Mouse (Mus musculus) effector memory CD4-positive, alpha-beta T cell, adult 7 months (primary cell): Measurements from ENCODE around the gene Srek1ip1. TPM values are rescaled to one million over a fixed set of nuclear protein-coding genes. Genes with fewer than 3 reads are reported as not detected.

Experiments
- polyA plus RNA-seq: library from polyadenylated mRNA; unstranded; fragments of 100-300 nt; shearing (Covaris generic); gene quantifications from one replicate; pipeline ENCODE4 v1.2.1, GENCODE M21; 2017

The Srek1ip1 gene
- polyA plus RNA-seq: 4.0 TPM

DNA sequence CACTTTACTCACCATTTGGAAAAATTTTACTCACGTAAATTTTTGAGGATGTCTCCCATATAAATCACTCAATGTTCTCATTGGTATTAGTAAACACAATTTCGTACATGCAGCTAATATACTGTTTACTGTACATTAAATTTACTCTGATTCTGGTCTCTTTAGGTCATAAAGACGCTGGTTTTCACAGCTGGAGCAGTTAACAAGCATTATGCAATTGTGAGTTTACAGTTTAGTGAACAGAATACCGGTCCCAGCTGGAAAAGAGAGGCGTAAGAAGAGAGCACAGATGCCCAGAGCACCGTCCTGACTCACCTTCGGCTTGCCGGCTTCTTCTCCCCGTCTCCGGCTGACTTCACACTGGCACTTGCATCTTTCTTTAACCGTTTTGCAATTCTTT, at the start of gene Srek1ip1:
Srek1ip1 (plus strand) TSS at position 301 of the 400 bp plus-strand sequence.

DNA sequence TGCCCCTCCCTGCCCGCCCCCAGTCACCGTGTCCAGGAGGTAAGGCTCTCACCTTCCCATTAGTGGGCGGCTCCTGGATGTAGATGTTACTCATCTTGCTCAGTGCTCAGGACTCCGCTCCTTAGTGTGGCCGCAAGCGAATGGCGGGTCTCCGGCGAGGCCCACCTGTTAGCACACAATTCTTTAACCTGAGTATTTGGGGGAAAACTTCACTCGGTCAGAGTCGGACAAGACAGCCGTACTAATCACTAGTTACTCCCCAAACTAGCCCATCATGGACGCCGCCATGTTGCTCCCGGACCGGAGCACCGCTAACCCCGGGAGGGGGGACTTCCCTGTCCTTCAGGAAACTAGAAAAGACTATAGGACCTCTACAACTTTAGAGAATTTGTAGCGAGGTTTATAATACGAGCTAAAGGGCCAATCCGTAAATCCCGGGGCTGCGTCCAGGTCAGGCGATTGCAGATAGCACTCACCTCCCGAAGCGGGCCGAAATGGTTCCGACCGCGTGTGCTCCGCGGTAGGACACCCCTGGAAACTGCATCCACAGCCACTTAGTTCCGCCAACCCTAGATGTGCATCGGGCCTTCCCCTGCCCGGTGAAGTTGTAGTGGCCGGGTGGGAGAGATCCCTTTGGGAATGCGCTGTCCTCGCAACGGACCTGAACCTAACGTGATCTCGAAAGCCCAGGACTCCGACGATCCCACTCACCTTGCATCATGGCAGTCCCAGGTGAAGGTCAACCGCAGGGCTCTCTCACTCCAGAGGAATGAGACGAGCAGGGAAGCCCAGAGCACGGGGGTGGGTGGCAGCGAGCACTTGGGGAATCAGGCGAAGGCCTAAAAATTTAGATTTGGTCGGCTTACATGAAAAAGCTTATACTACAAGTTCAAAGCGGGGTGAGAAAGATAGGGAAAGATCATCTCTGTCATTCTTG, 24.6 kb downstream of the Srek1ip1 start, which contains the start of gene Cwc27:
Cwc27 (minus strand) TSS at position 508 of the 937 bp plus-strand sequence.

DNA sequence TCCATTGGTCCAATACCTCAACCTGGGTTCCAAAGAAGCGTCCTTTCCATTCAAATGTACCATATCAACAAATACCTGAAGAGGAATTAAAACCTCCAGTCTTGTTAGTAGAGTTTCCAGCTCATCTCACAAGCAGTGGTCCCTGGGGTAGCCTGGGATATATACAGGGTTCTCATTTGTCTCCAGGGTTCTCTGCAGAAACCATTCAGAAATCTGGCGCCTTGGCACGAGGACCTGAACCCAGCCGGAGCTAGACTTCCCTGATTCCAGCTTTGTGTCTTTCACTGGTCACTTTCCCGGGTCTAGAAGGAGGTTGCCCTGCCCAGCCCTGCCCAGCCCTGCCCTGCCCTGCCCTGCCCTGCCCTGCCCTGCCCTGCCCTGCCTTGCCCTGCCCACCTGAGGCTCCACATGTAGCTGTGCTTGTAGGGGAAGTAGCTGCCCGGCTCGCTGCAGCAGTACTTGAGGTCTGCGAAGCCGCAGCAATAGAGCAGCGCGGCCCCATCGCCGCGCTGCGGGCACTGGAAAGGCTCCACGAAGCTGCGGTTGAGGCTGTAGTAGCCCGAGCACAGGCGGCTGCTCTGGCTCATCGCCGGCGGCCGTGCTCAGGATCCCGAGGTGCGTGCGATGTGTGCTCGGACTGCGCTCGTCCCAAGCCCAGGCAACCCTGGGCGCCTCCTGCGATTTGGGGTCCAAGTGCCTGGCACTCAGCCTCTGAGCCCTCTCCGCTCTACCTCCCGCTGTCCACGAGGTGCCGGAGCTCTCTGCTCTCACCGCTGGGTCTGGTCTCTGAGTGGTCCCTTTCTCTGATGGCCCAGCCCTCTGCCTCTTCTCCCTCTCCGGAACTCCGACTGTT, 71.1 kb downstream of the Srek1ip1 start, which contains the start of gene Shisal2b:
Shisal2b (minus strand) TSS at position 767 of the 853 bp plus-strand sequence.

Other genes starting within 250 kb of the Srek1ip1 start
- 16.4 TPM for gene Cwc27, start 24.7 kb downstream of the Srek1ip1 start, polyA plus RNA-seq
- not detected for gene Shisal2b, start 71.4 kb downstream of the Srek1ip1 start, polyA plus RNA-seq